Mouse (Mus musculus) CD4-positive, CD25-positive, alpha-beta regulatory T cell, adult 2 months (primary cell): ENCODE data around the gene Myo10.

Experiments used
- DNase-seq: peaks from one replicate; pipeline ENCODE4 v3.0.0-alpha.2; 2012; ENCODE audit warnings: low read depth, low spot score

Myo10 gene

GRCm38 (mm10) chr15:25762306-25762705 lies 140.0 kb downstream of the Myo10 start:
- DNase-seq, result no peak

GRCm38 (mm10) chr15:25763106-25763505 lies 140.8 kb downstream of the Myo10 start:
- no peak for DNase-seq

GRCm38 (mm10) chr15:25764653-25765352 lies 142.5 kb downstream of the Myo10 start:
- DNase-seq, result no peak

- no peak for DNase-seq
Observed at GRCm38 (mm10) chr15:25767777-25768176, 145.5 kb downstream of the Myo10 start.

- no peak for DNase-seq
Observed at GRCm38 (mm10) chr15:25769524-25770255, 147.4 kb downstream of the Myo10 start.

- no peak for DNase-seq
Observed at GRCm38 (mm10) chr15:25771782-25772181, 149.5 kb downstream of the Myo10 start.

- DNase-seq, result peak; percentile 39
Observed at GRCm38 (mm10) chr15:25773711-25774513, 151.6 kb downstream of the Myo10 start.

- DNase-seq, result no peak
Observed at GRCm38 (mm10) chr15:25778937-25779336, 156.6 kb downstream of the Myo10 start.

GRCm38 (mm10) chr15:25779522-25780191 lies 157.3 kb downstream of the Myo10 start:
- DNase-seq, result no peak

- DNase-seq, result no peak
Observed at GRCm38 (mm10) chr15:25781053-25781452, 158.7 kb downstream of the Myo10 start.

- DNase-seq, result no peak
Observed at GRCm38 (mm10) chr15:25785456-25786390, 163.4 kb downstream of the Myo10 start.

- no peak for DNase-seq
Observed at GRCm38 (mm10) chr15:25787406-25787805, 165.1 kb downstream of the Myo10 start.

GRCm38 (mm10) chr15:25787965-25788364 lies 165.6 kb downstream of the Myo10 start:
- no peak for DNase-seq

- no peak for DNase-seq
Observed at GRCm38 (mm10) chr15:25788565-25788964, 166.2 kb downstream of the Myo10 start.

GRCm38 (mm10) chr15:25789241-25789640 lies 166.9 kb downstream of the Myo10 start:
- no peak for DNase-seq

- peak; percentile 13 for DNase-seq
Observed at GRCm38 (mm10) chr15:25791660-25792353, 169.5 kb downstream of the Myo10 start.

GRCm38 (mm10) chr15:25794123-25794522 lies 171.8 kb downstream of the Myo10 start:
- DNase-seq, result no peak

- DNase-seq, result no peak
Observed at GRCm38 (mm10) chr15:25795496-25795895, 173.2 kb downstream of the Myo10 start.

GRCm38 (mm10) chr15:25796353-25796752 lies 174.0 kb downstream of the Myo10 start:
- DNase-seq, result peak; percentile 53

- DNase-seq, result no peak
Observed at GRCm38 (mm10) chr15:25797179-25797578, 174.9 kb downstream of the Myo10 start.
